24 mouse cellular contexts compared by ENCODE assay signal in genomic region chr1:124032677-124033076, GRCm38 (mm10). TPM values are rescaled to one million over a fixed set of nuclear protein-coding genes. Genes with fewer than 3 reads are reported as not detected.
DNase-seq lines count a peak whose midpoint lies in the region; ATAC-seq and TF ChIP-seq lines count a peak whose summit lies in the region.
"Had no signal": no experiment of that assay in that cellular context is flagged by ENCODE, and none has a peak within 500 bp of the region (broad histone marks: within the 10 kb centered on the region; RNA-seq: fewer than 3 reads in every experiment).

No protein-coding gene starts in this region.

- peak; percentile 31 for ATAC-seq in frontal cortex, adult (ENCODE audit: low TSS enrichment)
- ATAC-seq in midbrain, postnatal 0 days (ENCODE audit: low FRiP score) = no peak; the same call in 1 of the 2 replicates
- ATAC-seq in midbrain, embryonic 14.5 days (ENCODE audit: low FRiP score, low TSS enrichment) = no peak
- ATAC-seq: forebrain, embryonic 15.5 days; intestine, embryonic 15.5 days had no signal

- no peaks in the 10 kb centered on the region for H3K36me3 ChIP-seq in midbrain, postnatal 0 days (ENCODE audit: insufficient read depth, low read length)
- no peaks in the 10 kb centered on the region for H3K36me3 ChIP-seq in midbrain, embryonic 14.5 days (ENCODE audit: control insufficient read depth, insufficient read depth, low read length)
- H3K36me3 ChIP-seq: embryonic facial prominence, embryonic 13.5 days; forebrain, embryonic 15.5 days; heart, embryonic 15.5 days; hindbrain, embryonic 10.5 days; intestine, embryonic 15.5 days had no signal

- H3K9ac ChIP-seq in midbrain, postnatal 0 days (replicated peaks; ENCODE audit: low read length, poor library complexity, severe bottlenecking) = no peak overlapping the region
- no peak overlapping the region for H3K9ac ChIP-seq in midbrain, embryonic 14.5 days (replicated peaks; ENCODE audit: low read length)
- H3K9ac ChIP-seq: embryonic facial prominence, embryonic 13.5 days; forebrain, embryonic 15.5 days; heart, embryonic 15.5 days; hindbrain, embryonic 14.5 days; intestine, embryonic 15.5 days had no signal

- H3K9me3 ChIP-seq in midbrain, postnatal 0 days (ENCODE audit: low read length) = no peaks in the 10 kb centered on the region
- H3K9me3 ChIP-seq in midbrain, embryonic 14.5 days (ENCODE audit: control insufficient read depth, low read length) = no peaks in the 10 kb centered on the region
- H3K9me3 ChIP-seq: embryonic facial prominence, embryonic 13.5 days; forebrain, embryonic 15.5 days; heart, embryonic 15.5 days; hindbrain, embryonic 10.5 days; intestine, embryonic 15.5 days had no signal

- peak; percentile 32 to 38 for DNase-seq in cerebellum, postnatal 14 days
- DNase-seq in cerebellum, postnatal 4 days (ENCODE audit: low spot score in 2 of 2) = no peak
- DNase-seq in frontal cortex, postnatal 10 days (ENCODE audit: low spot score in 2 of 2) = no peak
- peak; percentile 46 for DNase-seq in midbrain, postnatal 0 days (ENCODE audit: low spot score)
- no peak for DNase-seq in midbrain, embryonic 14.5 days
- peak; percentile 36 for DNase-seq in telencephalon, adult 2 months (ENCODE audit: low read depth, low spot score)
- DNase-seq in heart, postnatal 4 days = no peak
- DNase-seq: adrenal gland, adult 2 months; adrenal gland, postnatal 25 days; cerebellum, adult 8-10 months; gastrocnemius, adult 2 months; gastrocnemius, postnatal 25 days; heart, postnatal 14 days; kidney, adult 18-20 months had no signal

- no peaks in the 10 kb centered on the region for H3K27me3 ChIP-seq in midbrain, postnatal 0 days (ENCODE audit: insufficient read depth, low read length)
- no peaks in the 10 kb centered on the region for H3K27me3 ChIP-seq in midbrain, embryonic 14.5 days (ENCODE audit: control insufficient read depth, insufficient read depth, low read length)
- H3K27me3 ChIP-seq: embryonic facial prominence, embryonic 13.5 days; forebrain, embryonic 15.5 days; heart, embryonic 15.5 days; intestine, embryonic 15.5 days had no signal

- 76% methylated on average over 6 of the region's 6 CpGs for WGBS in midbrain, postnatal 0 days
- WGBS in midbrain, embryonic 14.5 days = 73% methylated on average over 6 of the region's 6 CpGs

- no peak for TF ChIP-seq CTCF in midbrain, postnatal 0 days (IDR thresholded peaks at IDR 0.05)

- H3K27ac ChIP-seq in midbrain, postnatal 0 days (ENCODE audit: low read depth, low read length) = no peak overlapping the region
- H3K27ac ChIP-seq in midbrain, embryonic 14.5 days (replicated peaks; ENCODE audit: low read depth, low read length) = no peak overlapping the region
- H3K27ac ChIP-seq: embryonic facial prominence, embryonic 13.5 days; forebrain, embryonic 15.5 days; gastrocnemius, adult 2 months; heart, embryonic 15.5 days; hindbrain, embryonic 10.5 days; hindbrain, embryonic 14.5 days; intestine, embryonic 15.5 days had no signal

- H3K4me1 ChIP-seq in midbrain, postnatal 0 days (ENCODE audit: insufficient read depth, low read length) = no peaks in the 10 kb centered on the region
- no peaks in the 10 kb centered on the region for H3K4me1 ChIP-seq in midbrain, embryonic 14.5 days (ENCODE audit: control insufficient read depth, insufficient read depth, low read length)
- H3K4me1 ChIP-seq: embryonic facial prominence, embryonic 13.5 days; forebrain, embryonic 15.5 days; heart, embryonic 15.5 days; hindbrain, embryonic 10.5 days; intestine, embryonic 15.5 days had no signal

- no peak overlapping the region for H3K4me2 ChIP-seq in midbrain, postnatal 0 days (ENCODE audit: low read depth, low read length, poor library complexity, severe bottlenecking)
- no peak overlapping the region for H3K4me2 ChIP-seq in midbrain, embryonic 14.5 days (ENCODE audit: low read length)
- H3K4me2 ChIP-seq: embryonic facial prominence, embryonic 13.5 days; forebrain, embryonic 15.5 days; heart, embryonic 11.5 days; heart, embryonic 15.5 days; hindbrain, embryonic 14.5 days; intestine, embryonic 15.5 days had no signal

- no peak overlapping the region for H3K4me3 ChIP-seq in midbrain, postnatal 0 days (ENCODE audit: low read depth, low read length)
- H3K4me3 ChIP-seq in midbrain, embryonic 14.5 days (replicated peaks; ENCODE audit: low read depth, low read length) = no peak overlapping the region
- H3K4me3 ChIP-seq: embryonic facial prominence, embryonic 13.5 days; forebrain, embryonic 15.5 days; gastrocnemius, adult 2 months; heart, embryonic 15.5 days; hindbrain, embryonic 10.5 days; intestine, embryonic 15.5 days had no signal

RNA-seq across cellular contexts. Expression of gene Dpp10, which starts 12.7 kb away (rescaled TPM):
- total RNA-seq in midbrain, postnatal 0 days (2014; rRNA removed) = 76.7 and 91.6 TPM in 2 replicates
- 29.4 and 29.9 TPM in 2 replicates for polyA plus RNA-seq in midbrain, postnatal 0 days (2015; fragmentation: Nextera tagmentation; extraction: Ambion mirVana)
- polyA plus RNA-seq in midbrain, embryonic 14.5 days (2014; fragmentation: Nextera tagmentation; extraction: Ambion mirVana) = 23.7 and 25.1 TPM in 2 replicates
- under 1 TPM in 1 of 2 experiments, not detected in 1; 0.16 TPM for total RNA-seq in heart, postnatal 4 days (2021)
- total RNA-seq: ES-E14; gastrocnemius, postnatal 25 days; granulocyte monocyte progenitor cell, adult 5-6 weeks had no signal
- polyA plus RNA-seq: adrenal gland, adult 2 months had no signal

Comparison
In these comparisons a context has a peak if more than half of its experiments do, and no peak if none do; other contexts are left out.
1. DNase-seq: peak in cerebellum, postnatal 14 days (2 of 2), midbrain, postnatal 0 days (single experiment) and telencephalon, adult 2 months (single experiment); none in cerebellum, postnatal 4 days (0 of 2), frontal cortex, postnatal 10 days (0 of 2), midbrain, embryonic 14.5 days (single experiment) and heart, postnatal 4 days (single experiment).
2. RNA of gene Dpp10, which starts 12.7 kb away (total RNA-seq): 76.7 to 91.6 TPM in midbrain, postnatal 0 days; 0.16 TPM in heart, postnatal 4 days; every median in the first group is over 10 times any median in the second.